Mouse (Mus musculus) cerebellum, adult 8-10 months (tissue): ENCODE data around the gene Fgfr2.

Experiments
- DNase-seq: peaks from one replicate; pipeline ENCODE4 v3.0.0; 2022

The Fgfr2 gene

DNA sequence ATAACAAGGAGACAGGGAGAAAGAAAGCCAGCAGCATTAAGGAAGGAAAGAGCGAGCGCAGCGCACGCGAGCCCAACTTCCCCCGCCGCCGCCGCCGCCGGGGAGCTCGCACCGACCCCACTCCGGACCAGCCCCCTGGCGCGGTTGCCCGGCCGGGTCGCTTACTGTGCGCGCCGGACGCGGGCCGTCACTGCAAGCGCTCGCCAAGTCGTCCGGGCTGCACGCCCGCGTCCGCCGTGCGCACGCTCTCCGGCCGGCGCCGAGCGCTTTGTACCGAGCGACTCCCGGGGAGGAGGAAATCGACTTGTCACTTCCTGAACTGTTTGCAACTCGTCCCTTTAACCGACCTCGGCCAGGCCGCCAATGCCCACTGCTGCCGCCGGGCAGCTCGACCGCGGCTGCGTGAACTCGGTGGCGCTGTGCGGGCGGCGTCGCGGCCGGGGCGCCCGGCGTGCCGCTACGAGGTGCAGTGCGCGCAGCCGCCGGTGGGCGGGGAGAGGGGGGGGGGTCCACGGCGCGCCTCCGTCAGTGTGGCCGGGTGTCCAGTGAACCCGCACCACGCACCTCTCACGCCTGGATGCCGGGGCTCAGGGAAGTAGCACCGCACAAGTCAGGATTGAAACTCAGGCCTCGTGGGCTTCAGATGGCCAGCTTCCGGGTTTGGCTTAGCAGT is 309.6 kb downstream of the Fgfr2 start, which contains the start of gene Fam53b:
Gene Fam53b, minus strand, starts transcription at position 471 of the 673 bp plus-strand sequence.
- peak; percentile 81 for DNase-seq

DNA sequence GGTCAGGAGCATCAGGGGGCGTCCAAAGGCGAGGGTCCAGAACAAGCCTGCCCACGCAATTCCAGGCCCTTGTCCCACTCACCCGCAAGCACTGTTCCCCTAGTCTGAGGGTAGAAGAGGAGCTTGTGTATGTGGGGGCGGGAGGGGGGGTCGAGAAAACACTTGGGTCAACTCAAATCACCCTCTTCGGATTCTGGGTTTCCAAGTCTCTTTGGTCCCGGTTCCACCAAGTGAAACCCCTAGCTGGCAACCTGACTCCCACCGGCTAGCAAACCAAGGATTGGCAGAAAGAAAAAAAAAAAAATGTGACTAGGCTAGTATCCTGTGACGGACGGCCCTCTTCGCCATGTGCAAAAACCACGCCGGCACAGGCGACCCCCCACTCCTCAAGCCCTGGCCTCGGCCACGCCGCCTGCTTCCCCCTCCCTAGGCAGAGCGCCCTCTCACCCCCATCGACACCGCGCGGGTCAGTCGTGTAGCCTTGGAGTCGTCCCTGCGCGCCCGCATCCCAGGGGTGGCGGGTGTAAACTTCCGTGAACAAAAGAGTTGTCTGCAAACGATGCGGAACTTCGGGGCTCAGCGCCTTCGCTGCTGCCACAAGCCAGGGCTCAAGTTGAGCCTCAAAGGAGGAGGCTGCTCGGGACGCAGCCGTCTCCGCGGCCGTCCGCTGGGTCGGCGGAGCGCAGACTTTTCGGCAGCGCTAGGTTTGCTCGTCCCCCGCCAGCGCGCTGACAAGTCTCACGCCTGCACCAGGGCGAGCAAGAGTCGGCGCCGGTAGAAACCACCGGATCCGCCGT is 310.3 kb downstream of the Fgfr2 start:
- DNase-seq = peak; percentile 64

GRCm38 (mm10) chr7:132811716-132812618 is 311.2 kb downstream of the Fgfr2 start:
- DNase-seq = peak; percentile 67

DNA sequence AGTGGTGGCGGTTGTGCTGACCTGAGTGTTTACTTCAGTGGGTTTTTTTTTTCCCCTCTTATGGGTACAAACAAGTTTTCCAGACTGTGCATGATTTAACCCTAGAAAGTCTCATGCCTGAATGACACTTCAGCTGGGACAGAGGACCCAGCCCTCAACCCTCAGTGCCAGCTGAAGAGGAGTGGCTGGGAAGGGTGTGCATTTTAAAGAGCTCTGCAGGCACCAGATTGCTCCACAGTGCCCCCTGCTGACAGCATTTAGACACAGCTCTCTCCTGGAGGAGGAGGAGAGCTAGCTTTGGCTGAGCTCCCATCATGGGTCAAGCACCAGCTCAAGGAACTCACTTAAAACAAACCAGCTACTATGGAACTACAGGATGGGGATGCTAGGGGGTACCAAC is 312.3 kb downstream of the Fgfr2 start:
- peak; percentile 96 for DNase-seq

- peak; percentile 60 for DNase-seq
Measured at GRCm38 (mm10) chr7:132810368-132810767, 312.8 kb downstream of the Fgfr2 start.

DNA sequence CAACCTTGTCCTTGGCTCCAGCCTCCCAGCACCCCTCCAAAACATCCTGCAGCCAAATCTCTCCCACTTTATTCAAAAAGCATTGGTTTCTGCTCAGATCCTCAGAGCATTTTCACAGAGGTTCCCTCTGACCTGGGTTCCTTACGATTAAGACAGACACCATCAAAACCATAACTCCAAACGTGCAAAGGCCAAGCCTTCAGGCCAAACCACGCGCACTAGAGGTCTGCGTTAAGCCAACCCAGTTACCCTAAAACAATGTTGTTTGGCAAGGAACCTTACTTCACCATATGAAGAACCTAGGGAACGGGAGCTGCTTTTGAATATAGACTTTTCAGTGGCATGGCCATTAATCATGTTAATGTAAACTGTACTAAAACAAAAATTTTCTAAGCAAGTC is 313.4 kb downstream of the Fgfr2 start:
- DNase-seq = peak; percentile 42

- peak; percentile 61 for DNase-seq
Measured at GRCm38 (mm10) chr7:132808841-132809682, 314.1 kb downstream of the Fgfr2 start.

DNA sequence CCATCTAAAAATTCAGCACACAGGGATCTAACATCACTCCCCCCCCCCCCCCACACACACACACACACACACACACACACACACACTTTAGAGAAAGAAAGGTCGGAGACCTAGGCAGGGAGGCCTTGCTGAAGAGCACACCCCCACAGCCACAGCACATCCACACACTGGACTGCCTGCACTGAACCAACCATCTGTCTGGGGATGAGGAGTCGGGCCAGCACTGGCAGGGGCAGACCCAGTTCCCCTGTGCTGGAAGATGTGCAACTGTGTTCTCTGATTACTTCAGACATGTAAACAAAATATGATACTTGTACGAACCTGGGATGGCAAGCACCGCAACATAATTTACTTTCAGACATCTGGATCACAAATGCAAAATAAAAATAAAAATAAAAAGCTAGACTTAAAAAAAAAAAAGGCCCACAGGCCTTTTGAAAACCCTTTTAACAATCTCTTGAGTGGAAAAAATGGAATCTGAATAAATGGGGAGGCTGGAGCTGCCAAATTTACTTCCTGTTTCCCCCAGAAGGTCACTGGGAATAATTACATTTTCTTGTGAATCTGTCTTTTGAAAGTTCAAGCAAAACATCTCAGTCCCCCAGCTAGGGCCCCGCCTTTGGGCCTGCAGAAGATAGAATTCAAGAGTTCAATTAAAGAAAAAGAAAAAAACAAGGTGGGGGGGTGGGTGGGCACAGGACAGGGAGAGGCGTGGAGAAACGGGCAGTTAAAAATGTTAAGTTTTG is 314.9 kb downstream of the Fgfr2 start:
- DNase-seq = peak; percentile 40

GRCm38 (mm10) chr7:132806926-132807857 is 316.0 kb downstream of the Fgfr2 start:
- DNase-seq = peak; percentile 91

DNA sequence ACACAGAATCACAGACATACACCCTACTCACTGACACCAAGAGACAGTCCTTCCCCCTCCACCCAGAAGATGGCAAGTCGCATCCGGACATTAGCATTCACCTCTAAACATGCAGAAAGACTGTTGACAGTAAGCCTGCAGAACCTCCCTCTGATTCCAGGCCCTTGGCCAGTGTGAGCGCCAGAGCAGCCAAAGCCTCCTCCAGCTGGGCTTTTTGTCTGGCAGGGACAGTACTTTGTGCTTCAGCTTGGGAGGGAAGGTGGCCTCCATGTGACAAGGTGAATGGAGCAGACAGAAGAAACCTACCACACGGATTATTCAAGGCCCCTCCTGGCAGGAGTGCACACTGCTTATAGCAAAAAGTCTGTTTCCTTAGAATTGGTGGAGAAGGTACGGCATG is 316.9 kb downstream of the Fgfr2 start:
- peak; percentile 70 for DNase-seq

- peak; percentile 32 for DNase-seq
Measured at GRCm38 (mm10) chr7:132804951-132805350, 318.2 kb downstream of the Fgfr2 start.

GRCm38 (mm10) chr7:132804461-132804860 is 318.7 kb downstream of the Fgfr2 start:
- peak; percentile 49 for DNase-seq

DNA sequence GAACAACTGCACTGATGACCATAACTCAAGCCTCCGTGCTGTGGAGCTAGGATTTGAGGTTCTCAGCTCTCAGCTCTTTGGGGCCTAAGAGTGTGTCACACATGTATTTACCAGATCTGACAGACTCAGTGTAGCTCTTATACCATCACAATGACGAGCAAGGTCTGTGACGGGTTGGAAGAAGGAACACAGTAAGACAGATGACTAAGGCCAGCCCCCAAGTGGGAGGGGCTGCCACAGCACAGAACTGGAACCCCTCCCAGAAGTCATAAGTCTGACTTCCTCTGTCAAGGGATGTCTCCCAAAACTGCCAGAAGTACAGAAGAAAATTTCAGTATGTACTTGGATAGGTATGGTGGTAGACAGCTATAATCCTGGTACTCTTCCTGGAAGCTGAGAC is 319.2 kb downstream of the Fgfr2 start:
- no peak for DNase-seq

GRCm38 (mm10) chr7:132803336-132803735 is 319.8 kb downstream of the Fgfr2 start:
- DNase-seq = peak; percentile 38

DNA sequence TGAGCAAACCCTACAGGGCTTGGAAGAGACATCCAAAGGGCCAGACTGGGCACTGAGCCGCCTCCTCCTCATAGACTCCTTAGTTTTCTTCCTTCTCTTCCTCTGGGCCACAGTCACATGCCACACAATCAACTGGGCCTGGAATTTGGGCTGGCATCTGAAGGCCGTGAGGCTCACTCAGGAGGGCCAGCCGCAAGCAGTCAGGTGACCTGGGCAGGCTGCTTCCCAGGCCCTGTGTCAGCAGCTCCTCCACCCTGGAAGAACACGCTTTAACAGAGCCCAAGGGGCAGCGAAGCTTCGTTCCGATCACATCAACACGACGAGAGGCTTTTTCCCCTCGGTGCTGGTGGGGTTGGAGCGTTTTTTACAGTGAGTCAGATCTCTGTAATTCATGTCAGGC is 320.5 kb downstream of the Fgfr2 start:
- DNase-seq = peak; percentile 25

DNA sequence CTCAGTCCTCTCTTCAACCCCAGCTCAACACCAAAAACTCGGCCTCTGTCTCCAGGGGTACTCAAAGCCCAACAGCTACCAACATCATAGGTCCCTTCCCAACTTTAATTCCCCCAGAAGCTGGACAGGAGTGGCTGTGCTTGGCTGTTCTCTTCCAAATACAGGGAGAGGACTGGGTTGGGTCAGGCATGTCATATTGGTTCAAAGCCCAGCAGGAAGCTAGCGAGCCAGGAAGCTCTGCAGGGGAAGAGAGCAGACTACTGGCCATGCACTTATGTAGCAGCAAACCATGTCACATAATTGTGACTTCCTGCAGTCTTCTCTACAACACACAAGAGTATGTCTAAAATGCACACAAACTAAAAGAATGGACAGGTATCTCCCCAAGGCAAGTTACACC is 321.1 kb downstream of the Fgfr2 start:
- DNase-seq = no peak

DNA sequence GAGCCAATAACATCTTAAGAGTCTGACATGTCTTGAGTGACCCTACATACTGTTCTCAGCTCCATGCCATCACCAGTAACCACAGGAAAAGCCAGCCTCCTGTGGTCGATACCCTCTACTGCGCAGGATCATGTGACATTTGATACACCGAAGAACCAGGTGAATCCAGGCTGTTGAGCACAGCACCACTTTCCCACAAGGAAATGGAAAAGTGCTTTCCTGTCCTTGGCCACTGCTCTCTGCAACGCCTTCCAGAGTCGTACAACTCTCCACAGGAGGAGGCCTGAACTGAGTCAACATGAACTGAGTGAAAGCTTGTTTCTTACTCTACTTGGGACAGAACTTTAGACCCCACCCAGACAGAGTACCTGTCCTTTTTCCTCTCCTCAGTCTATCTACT is 321.6 kb downstream of the Fgfr2 start:
- peak; percentile 28 for DNase-seq

- DNase-seq = peak; percentile 26
Measured at GRCm38 (mm10) chr7:132800868-132801267, 322.3 kb downstream of the Fgfr2 start.

GRCm38 (mm10) chr7:132799119-132800016 is 323.8 kb downstream of the Fgfr2 start:
- no peak for DNase-seq
